Mouse (Mus musculus): ENCODE measurements around the gene Zfp420. TPM values are rescaled to one million over a fixed set of nuclear protein-coding genes. Genes with fewer than 3 reads are reported as not detected.

Zfp420 gene
- total and polyA plus RNA-seq, 2 experiments: 0.50 to 2.8 TPM

- WGBS: under 1% methylated on average over 22 of the region's 22 CpGs
- no peaks in the 10 kb centered on the region for H3K27me3 ChIP-seq (ENCODE audit: control insufficient read depth, insufficient read depth, low read length)
- H3K27ac ChIP-seq (replicated peaks; ENCODE audit: insufficient read depth, low read depth, low read length): peak within 1 kb of the TSS; percentile 81
- DNase-seq (ENCODE audit: extremely low read depth, low read depth, low spot score): peak; percentile 95
- no peaks in the 10 kb centered on the region for H3K4me1 ChIP-seq (ENCODE audit: control insufficient read depth, insufficient read depth, low read length)
- peak within 1 kb of the TSS; percentile 85 for H3K9ac ChIP-seq (ENCODE audit: low read depth, low read length)
- H3K79me2 ChIP-seq (ENCODE audit: control insufficient read depth, insufficient read depth, low read length): no peaks in the 10 kb centered on the region; the same call in 1 of the 2 replicates
- peaks cover 16% of the 10 kb centered on the region for H3K36me3 ChIP-seq (ENCODE audit: control insufficient read depth, insufficient read depth, low read length)
- TF ChIP-seq POLR2A (IDR thresholded peaks at IDR 0.05; ENCODE audit: extremely low read depth, insufficient read depth, low read length) (no peak), CTCF (IDR thresholded peaks at IDR 0.05; ENCODE audit: low read depth, low read length) (no peak)
- peak within 1 kb of the TSS; percentile 77 for H3K4me3 ChIP-seq (ENCODE audit: insufficient read depth, low read depth, low read length)
Measured at GRCm38 (mm10) chr7:29905966-29906681, 46.3 kb downstream of the Zfp420 start, which contains the start of gene Zfp27. Zfp27 (minus strand) TSS chr7:29906572.

- H3K27ac ChIP-seq (replicated peaks; ENCODE audit: insufficient read depth, low read depth, low read length): 0 out of 2 replicates have a peak overlapping the region, but pooled peaks have one; percentile 3
- H3K27me3 ChIP-seq (ENCODE audit: control insufficient read depth, insufficient read depth, low read length): no peaks in the 10 kb centered on the region
- H3K36me3 ChIP-seq (ENCODE audit: control insufficient read depth, insufficient read depth, low read length): peaks cover 14% of the 10 kb centered on the region
- no peak overlapping the region for H3K9ac ChIP-seq (ENCODE audit: low read depth, low read length)
- WGBS: 52% methylated on average over 8 of the region's 8 CpGs
- H3K4me3 ChIP-seq (ENCODE audit: insufficient read depth, low read depth, low read length): no peak overlapping the region
- no peak for DNase-seq (ENCODE audit: extremely low read depth, low read depth, low spot score)
- no peaks in the 10 kb centered on the region; the same call in 1 of the 2 replicates for H3K79me2 ChIP-seq (ENCODE audit: control insufficient read depth, insufficient read depth, low read length)
- H3K4me1 ChIP-seq (ENCODE audit: control insufficient read depth, insufficient read depth, low read length): no peaks in the 10 kb centered on the region
- TF ChIP-seq POLR2A (IDR thresholded peaks at IDR 0.05; ENCODE audit: extremely low read depth, insufficient read depth, low read length): no peak
- TF ChIP-seq CTCF (IDR thresholded peaks at IDR 0.05; ENCODE audit: low read depth, low read length): no peak
Measured at GRCm38 (mm10) chr7:29906682-29907058, 46.9 kb downstream of the Zfp420 start.

GRCm38 (mm10) chr7:29907206-29907605, 47.4 kb downstream of the Zfp420 start:
- WGBS: 88% methylated on average over 5 of the region's 5 CpGs
- peaks cover 20% of the 10 kb centered on the region for H3K36me3 ChIP-seq (ENCODE audit: control insufficient read depth, insufficient read depth, low read length)

GRCm38 (mm10) chr7:29908130-29908950, 48.6 kb downstream of the Zfp420 start, which contains the start of gene Zfp383:
Zfp383 (plus strand) TSS chr7:29908223.
- H3K9ac ChIP-seq (ENCODE audit: low read depth, low read length): peak within 1 kb of the TSS; percentile 79
- no peaks in the 10 kb centered on the region; the same call in 1 of the 2 replicates for H3K79me2 ChIP-seq (ENCODE audit: control insufficient read depth, insufficient read depth, low read length)
- H3K4me3 ChIP-seq (ENCODE audit: insufficient read depth, low read depth, low read length): peak within 1 kb of the TSS; percentile 77
- H3K4me1 ChIP-seq (ENCODE audit: control insufficient read depth, insufficient read depth, low read length): no peaks in the 10 kb centered on the region
- TF ChIP-seq CTCF (IDR thresholded peaks at IDR 0.05; ENCODE audit: low read depth, low read length) (no peak), POLR2A (IDR thresholded peaks at IDR 0.05; ENCODE audit: extremely low read depth, insufficient read depth, low read length) (no peak)
- WGBS: under 1% methylated on average over 33 of the region's 33 CpGs
- H3K36me3 ChIP-seq (ENCODE audit: control insufficient read depth, insufficient read depth, low read length): peaks cover 23% of the 10 kb centered on the region
- H3K27ac ChIP-seq (replicated peaks; ENCODE audit: insufficient read depth, low read depth, low read length): peak within 1 kb of the TSS; percentile 93
- H3K27me3 ChIP-seq (ENCODE audit: control insufficient read depth, insufficient read depth, low read length): no peaks in the 10 kb centered on the region
- peak; percentile 87 for DNase-seq (ENCODE audit: extremely low read depth, low read depth, low spot score)

More at GRCm38 (mm10) chr7:29907206-29907605, 47.4 kb downstream of the Zfp420 start:
- TF ChIP-seq CTCF (IDR thresholded peaks at IDR 0.05; ENCODE audit: low read depth, low read length): no peak
- no peak for TF ChIP-seq POLR2A (IDR thresholded peaks at IDR 0.05; ENCODE audit: extremely low read depth, insufficient read depth, low read length)
- DNase-seq (ENCODE audit: extremely low read depth, low read depth, low spot score): no peak
- no peaks in the 10 kb centered on the region for H3K4me1 ChIP-seq (ENCODE audit: control insufficient read depth, insufficient read depth, low read length)
- no peak overlapping the region for H3K9ac ChIP-seq (ENCODE audit: low read depth, low read length)
- H3K79me2 ChIP-seq (ENCODE audit: control insufficient read depth, insufficient read depth, low read length): no peaks in the 10 kb centered on the region; the same call in 1 of the 2 replicates
- H3K4me3 ChIP-seq (ENCODE audit: insufficient read depth, low read depth, low read length): no peak overlapping the region
- H3K27ac ChIP-seq (replicated peaks; ENCODE audit: insufficient read depth, low read depth, low read length): no peak overlapping the region
- H3K27me3 ChIP-seq (ENCODE audit: control insufficient read depth, insufficient read depth, low read length): no peaks in the 10 kb centered on the region

GRCm38 (mm10) chr7:29910252-29910651, 50.5 kb downstream of the Zfp420 start:
- H3K36me3 ChIP-seq (ENCODE audit: control insufficient read depth, insufficient read depth, low read length): peaks cover 34% of the 10 kb centered on the region
- 92% methylated on average over 2 of the region's 2 CpGs for WGBS
- H3K79me2 ChIP-seq (ENCODE audit: control insufficient read depth, insufficient read depth, low read length): no peaks in the 10 kb centered on the region; the same call in 1 of the 2 replicates
- no peaks in the 10 kb centered on the region for H3K27me3 ChIP-seq (ENCODE audit: control insufficient read depth, insufficient read depth, low read length)
- no peak for DNase-seq (ENCODE audit: extremely low read depth, low read depth, low spot score)
- H3K9ac ChIP-seq (ENCODE audit: low read depth, low read length): no peak overlapping the region
- H3K27ac ChIP-seq (replicated peaks; ENCODE audit: insufficient read depth, low read depth, low read length): no peak overlapping the region
- TF ChIP-seq CTCF (IDR thresholded peaks at IDR 0.05; ENCODE audit: low read depth, low read length) (no peak), POLR2A (IDR thresholded peaks at IDR 0.05; ENCODE audit: extremely low read depth, insufficient read depth, low read length) (no peak)
- H3K4me3 ChIP-seq (ENCODE audit: insufficient read depth, low read depth, low read length): no peak overlapping the region
- H3K4me1 ChIP-seq (ENCODE audit: control insufficient read depth, insufficient read depth, low read length): no peaks in the 10 kb centered on the region
